Mouse (Mus musculus): ENCODE data around the gene Ifitm5. TPM values are rescaled to one million over a fixed set of nuclear protein-coding genes. Genes with fewer than 3 reads are reported as not detected.
"Not testable (repeated sequence)": the region's sequence is repeated elsewhere in the genome, so short reads cannot be mapped to it uniquely, and the experiment has no call there.

Ifitm5 gene
- polyA plus RNA-seq, 1 experiment from 2014 or later, result 0.22 TPM

DNA sequence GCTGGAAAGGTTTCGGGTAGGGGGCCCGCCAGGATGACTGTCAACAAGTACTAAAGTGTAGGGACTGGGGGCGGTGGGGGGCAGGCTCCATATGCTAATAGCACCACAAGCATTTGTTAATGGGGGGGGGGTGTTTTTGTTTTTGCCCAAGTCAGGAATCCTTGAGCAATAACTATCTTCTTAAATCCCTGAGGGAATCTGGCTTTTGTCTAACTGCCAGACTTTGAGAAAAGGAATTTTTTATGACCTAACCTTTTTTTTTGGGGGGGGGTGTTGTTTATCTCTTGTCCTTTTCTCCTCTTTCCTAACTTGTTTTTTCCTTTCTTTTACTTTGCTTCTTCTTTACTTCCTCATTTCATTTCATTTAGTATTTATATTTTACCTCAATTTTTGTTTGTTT is 25.4 kb upstream of the Ifitm5 start:
- Histone ChIP-seq H3K27ac (no peak overlapping the region), H3K36me3 (no peaks in the 10 kb centered on the region), H3K4me3 (replicated peaks) (no peak overlapping the region), H3K9ac (replicated peaks) (no peak overlapping the region), H3K27me3 (0 out of 2 replicates have a peak, but pooled peaks cover 4% of the 10 kb centered on the region), H3K4me2 (replicated peaks) (no peak overlapping the region), H3K9me3 (no peaks in the 10 kb centered on the region), H3K4me1 (replicated peaks) (0 out of 2 replicates have a peak, but pooled peaks cover 4% of the 10 kb centered on the region)
- WGBS, result 24% methylated on average over 3 of the region's 3 CpGs
- no peak for ATAC-seq

GRCm38 (mm10) chr7:140974940-140975339 is 24.8 kb upstream of the Ifitm5 start:
- H3K4me1 ChIP-seq (replicated peaks), result 0 out of 2 replicates have a peak, but pooled peaks cover 4% of the 10 kb centered on the region
- no peak for ATAC-seq
- no peak overlapping the region for H3K4me3 ChIP-seq (replicated peaks)
- WGBS, result 4% methylated on average over 9 of the region's 9 CpGs
- H3K27me3 ChIP-seq, result 0 out of 2 replicates have a peak, but pooled peaks cover 4% of the 10 kb centered on the region
- H3K4me2 ChIP-seq (replicated peaks), result no peak overlapping the region
- H3K27ac ChIP-seq, result no peak overlapping the region
- no peaks in the 10 kb centered on the region for H3K9me3 ChIP-seq
- H3K36me3 ChIP-seq, result no peaks in the 10 kb centered on the region
- no peak overlapping the region for H3K9ac ChIP-seq (replicated peaks)

DNA sequence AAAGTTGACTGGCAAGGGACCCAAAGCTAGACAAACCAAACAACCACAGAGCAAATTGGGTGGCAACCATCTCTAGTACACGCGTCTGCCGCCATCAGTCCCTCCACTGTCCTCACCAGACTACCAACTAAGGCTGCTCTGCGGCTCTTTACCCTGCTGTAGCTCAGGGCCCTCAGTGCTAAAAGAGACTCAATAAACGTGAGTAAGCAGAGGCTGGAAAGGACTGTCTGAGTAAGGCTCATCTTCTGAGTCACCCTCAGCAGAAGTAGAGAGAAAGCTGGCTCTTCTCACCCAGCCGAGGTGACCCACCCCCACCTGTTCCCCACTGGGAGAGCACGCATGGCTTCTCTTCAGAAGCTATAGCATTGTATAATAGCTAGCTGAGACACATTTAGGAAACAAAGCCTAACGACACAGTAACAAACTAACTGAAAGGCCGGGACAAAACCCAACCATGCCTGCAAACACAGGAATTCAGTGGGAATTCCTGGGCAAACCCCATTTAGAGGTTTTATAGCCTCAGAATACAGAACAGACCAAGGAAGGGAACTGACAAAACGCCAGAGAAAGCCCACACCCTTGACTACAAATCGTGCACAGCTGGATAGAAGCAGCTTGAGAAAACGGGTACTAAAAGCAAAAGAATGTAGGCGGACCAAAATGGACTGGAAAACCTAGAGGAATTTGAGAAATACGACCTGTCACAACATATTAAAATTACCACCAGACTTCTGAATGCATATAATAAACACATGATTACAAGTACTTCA is 23.5 kb upstream of the Ifitm5 start:
- H3K9ac ChIP-seq (replicated peaks), result no peak overlapping the region
- no peak overlapping the region for H3K4me2 ChIP-seq (replicated peaks)
- no peaks in the 10 kb centered on the region for H3K9me3 ChIP-seq
- 0 out of 2 replicates have a peak, but pooled peaks cover 4% of the 10 kb centered on the region for H3K27me3 ChIP-seq
- H3K36me3 ChIP-seq, result no peaks in the 10 kb centered on the region
- H3K4me1 ChIP-seq (replicated peaks), result 0 out of 2 replicates have a peak, but pooled peaks cover 4% of the 10 kb centered on the region
- 26% methylated on average over 14 of the region's 14 CpGs for WGBS
- no peak overlapping the region for H3K27ac ChIP-seq
- ATAC-seq, result no peak
- no peak overlapping the region for H3K4me3 ChIP-seq (replicated peaks)

DNA sequence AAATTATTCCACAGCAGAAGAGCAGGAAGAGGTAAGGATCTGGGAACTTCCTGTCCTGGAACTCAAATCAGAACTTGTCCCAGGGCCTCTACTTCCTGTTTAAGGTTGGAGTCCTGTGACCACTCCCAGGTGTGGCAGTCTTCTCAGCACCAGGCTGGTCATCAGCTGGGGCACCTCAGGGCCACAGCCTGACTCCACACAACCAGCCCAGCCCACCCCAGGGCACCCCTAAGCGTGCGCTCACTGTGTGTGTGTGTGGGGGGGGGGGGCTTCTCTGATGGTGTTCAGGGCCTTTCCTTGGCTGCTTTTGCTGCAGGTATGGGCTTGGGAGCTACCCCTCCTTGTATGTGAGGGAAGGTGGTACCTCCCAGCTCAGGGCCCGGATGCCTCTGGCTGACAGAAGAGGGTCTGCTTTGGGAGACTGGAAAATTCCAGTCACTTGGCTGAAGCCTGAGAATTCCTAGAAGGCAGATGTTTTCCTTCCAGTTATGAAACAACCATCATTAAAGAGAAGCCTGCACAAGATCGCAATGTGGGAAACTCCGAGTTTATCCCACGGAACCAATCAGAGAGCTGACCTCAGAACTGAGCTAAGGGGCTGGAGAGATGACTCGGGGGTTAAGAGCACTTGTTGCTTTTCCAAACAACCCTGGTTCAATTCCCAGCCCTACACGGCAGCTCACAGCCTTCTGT is 21.5 kb upstream of the Ifitm5 start:
- no peaks in the 10 kb centered on the region for H3K9me3 ChIP-seq
- no peak overlapping the region for H3K27ac ChIP-seq
- H3K4me3 ChIP-seq (replicated peaks), result no peak overlapping the region
- no peak overlapping the region for H3K4me2 ChIP-seq (replicated peaks)
- 0 out of 2 replicates have a peak, but pooled peaks cover 4% of the 10 kb centered on the region for H3K27me3 ChIP-seq
- 0 out of 2 replicates have a peak, but pooled peaks cover 7% of the 10 kb centered on the region for H3K4me1 ChIP-seq (replicated peaks)
- H3K9ac ChIP-seq (replicated peaks), result no peak overlapping the region
- no peaks in the 10 kb centered on the region for H3K36me3 ChIP-seq
- 87% methylated on average over 8 of the region's 8 CpGs for whole genome bisulfite sequencing
- no peak for ATAC-seq

DNA sequence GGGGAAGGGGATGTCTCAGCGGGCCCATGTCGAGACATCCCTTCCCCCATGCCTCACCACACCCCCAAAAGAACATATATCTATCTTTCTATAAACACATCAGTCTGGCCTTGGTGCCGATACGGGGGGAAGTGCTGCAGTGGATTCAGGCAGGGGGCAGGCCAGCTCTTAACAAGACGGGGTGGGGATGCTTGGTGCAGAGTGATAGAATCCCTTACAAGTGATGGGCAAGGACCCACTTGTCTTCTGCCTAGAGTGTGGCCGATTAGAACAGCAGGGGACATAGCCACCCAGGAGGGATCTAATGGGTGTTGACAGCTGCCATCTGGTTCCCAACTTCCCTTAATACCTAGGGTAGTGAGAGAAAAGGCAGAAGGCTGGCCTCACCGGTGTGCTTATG is 20.8 kb upstream of the Ifitm5 start:
- Histone ChIP-seq H3K36me3 (no peaks in the 10 kb centered on the region), H3K9me3 (no peaks in the 10 kb centered on the region), H3K27me3 (0 out of 2 replicates have a peak, but pooled peaks cover 4% of the 10 kb centered on the region), H3K4me2 (replicated peaks) (no peak overlapping the region), H3K9ac (replicated peaks) (no peak overlapping the region), H3K4me1 (replicated peaks) (0 out of 2 replicates have a peak, but pooled peaks cover 7% of the 10 kb centered on the region), H3K4me3 (replicated peaks) (no peak overlapping the region), H3K27ac (no peak overlapping the region)
- ATAC-seq, result no peak
- WGBS, result 48% methylated on average over 7 of the region's 7 CpGs

- H3K9me3 ChIP-seq; H3K9ac ChIP-seq (replicated peaks); H3K36me3 ChIP-seq; H3K27ac ChIP-seq; H3K4me3 ChIP-seq (replicated peaks); H3K27me3 ChIP-seq; H3K4me2 ChIP-seq (replicated peaks); ATAC-seq; H3K4me1 ChIP-seq (replicated peaks): not testable (repeated sequence)
- WGBS, result 19% methylated on average over 3 of the region's 3 CpGs
These were observed 18.6 kb upstream of the Ifitm5 start for GRCm38 (mm10) chr7:140968710-140969109.

DNA sequence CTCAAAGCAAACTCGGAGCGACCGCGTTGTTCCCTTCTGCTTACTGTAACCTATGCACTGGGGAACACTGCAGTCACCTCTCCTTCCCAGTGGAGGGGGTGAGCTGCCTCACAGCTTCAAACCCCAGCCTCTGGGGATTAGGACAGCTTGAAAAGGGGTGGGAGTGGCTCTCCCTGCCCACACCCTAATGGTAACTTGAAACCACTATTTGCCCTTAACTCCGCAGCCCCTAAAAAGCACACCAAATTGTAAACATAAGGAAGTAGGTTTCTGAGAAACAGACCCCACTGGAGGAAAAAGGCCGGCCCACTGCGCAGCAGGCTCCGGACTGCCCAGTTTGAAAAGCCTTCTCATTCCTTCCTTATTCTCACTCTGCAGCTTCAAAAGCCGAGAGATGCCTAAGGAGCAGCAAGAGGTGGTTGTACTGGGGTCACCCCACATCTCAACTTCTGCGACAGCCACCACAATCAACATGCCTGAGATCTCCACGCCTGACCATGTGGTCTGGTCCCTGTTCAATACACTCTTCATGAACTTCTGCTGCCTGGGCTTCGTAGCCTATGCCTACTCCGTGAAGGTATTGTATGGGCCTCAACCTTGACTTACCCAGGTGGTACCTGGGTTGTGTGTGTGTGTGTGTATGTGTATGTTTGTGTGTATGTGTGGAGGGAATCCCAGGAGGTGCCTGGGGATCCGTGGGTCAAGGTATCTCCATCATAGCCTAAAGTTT is 17.9 kb upstream of the Ifitm5 start:
- Histone ChIP-seq H3K4me1 (replicated peaks) (0 out of 2 replicates have a peak, but pooled peaks cover 3% of the 10 kb centered on the region), H3K9me3 (no peaks in the 10 kb centered on the region), H3K27me3 (no peaks in the 10 kb centered on the region), H3K27ac (no peak overlapping the region), H3K36me3 (no peaks in the 10 kb centered on the region), H3K9ac (replicated peaks) (no peak overlapping the region), H3K4me3 (replicated peaks) (no peak overlapping the region), H3K4me2 (replicated peaks) (no peak overlapping the region)
- no peak for ATAC-seq
- WGBS, result 6% methylated on average over 14 of the region's 14 CpGs

GRCm38 (mm10) chr7:140966921-140967320 is 16.8 kb upstream of the Ifitm5 start, which contains the start of gene Ifitm1:
Gene Ifitm1, plus strand, starts transcription at chr7:140967221.
- H3K36me3 ChIP-seq, result no peaks in the 10 kb centered on the region
- 85% methylated on average over 4 of the region's 4 CpGs for WGBS

DNA sequence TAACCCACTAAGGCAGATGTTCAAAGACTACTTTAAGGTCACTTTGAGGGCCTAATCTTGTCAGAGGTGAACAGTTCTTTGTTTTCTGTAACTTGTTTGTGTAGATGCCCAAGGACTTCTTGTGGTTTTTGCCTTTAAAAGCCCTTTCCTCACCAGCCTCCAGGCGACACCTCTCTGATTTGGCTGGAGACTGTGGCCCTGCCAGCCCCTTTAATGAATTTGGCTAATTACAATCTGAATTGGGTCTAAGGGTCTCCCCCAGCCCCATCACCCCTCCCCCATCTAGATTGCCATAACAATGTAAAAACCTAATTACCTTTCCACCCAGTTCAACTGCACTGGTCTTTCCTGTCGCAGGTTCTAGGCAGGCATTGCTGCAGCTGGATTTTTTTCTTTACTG is 12.6 kb upstream of the Ifitm5 start:
- H3K9ac ChIP-seq (replicated peaks), result no peak overlapping the region
- peaks cover 6% of the 10 kb centered on the region; the same call in 1 of the 2 replicates for H3K27me3 ChIP-seq
- no peaks in the 10 kb centered on the region for H3K36me3 ChIP-seq
- no peak for ATAC-seq
- H3K9me3 ChIP-seq, result no peaks in the 10 kb centered on the region
- no peak overlapping the region for H3K4me2 ChIP-seq (replicated peaks)
- H3K4me1 ChIP-seq (replicated peaks), result peaks cover 7% of the 10 kb centered on the region; the same call in 1 of the 2 replicates
- no peak overlapping the region for H3K27ac ChIP-seq
- 59% methylated on average over 2 of the region's 2 CpGs for WGBS
- H3K4me3 ChIP-seq (replicated peaks), result no peak overlapping the region

More at GRCm38 (mm10) chr7:140966921-140967320, 16.8 kb upstream of the Ifitm5 start, which contains the start of gene Ifitm1:
- H3K4me3 ChIP-seq (replicated peaks), result no peak within 1 kb of the TSS
- no peaks in the 10 kb centered on the region for H3K9me3 ChIP-seq
- ATAC-seq, result no peak
- no peaks in the 10 kb centered on the region for H3K27me3 ChIP-seq
- no peak within 1 kb of the TSS for H3K27ac ChIP-seq
- H3K4me1 ChIP-seq (replicated peaks), result 0 out of 2 replicates have a peak, but pooled peaks cover 3% of the 10 kb centered on the region
- H3K9ac ChIP-seq (replicated peaks), result no peak within 1 kb of the TSS
- H3K4me2 ChIP-seq (replicated peaks), result no peak within 1 kb of the TSS

GRCm38 (mm10) chr7:140961416-140961815 is 11.3 kb upstream of the Ifitm5 start:
- H3K9me3 ChIP-seq, result no peaks in the 10 kb centered on the region
- no peak overlapping the region for H3K4me2 ChIP-seq (replicated peaks)
- no peaks in the 10 kb centered on the region for H3K36me3 ChIP-seq
- H3K27ac ChIP-seq, result no peak overlapping the region
- H3K9ac ChIP-seq (replicated peaks), result no peak overlapping the region
- peaks cover 6% of the 10 kb centered on the region; the same call in 1 of the 2 replicates for H3K4me1 ChIP-seq (replicated peaks)
- no peak for ATAC-seq
- H3K27me3 ChIP-seq, result peaks cover 6% of the 10 kb centered on the region; the same call in 1 of the 2 replicates
- no peak overlapping the region for H3K4me3 ChIP-seq (replicated peaks)
- 50% methylated on average over 2 of the region's 2 CpGs for WGBS

- peaks cover 12% of the 10 kb centered on the region; the same call in 1 of the 2 replicates for H3K27me3 ChIP-seq
- H3K9ac ChIP-seq (replicated peaks), result no peak overlapping the region
- peaks cover 10% of the 10 kb centered on the region for H3K4me1 ChIP-seq (replicated peaks)
- 55% methylated on average over 5 of the region's 5 CpGs for WGBS
- H3K9me3 ChIP-seq, result no peaks in the 10 kb centered on the region
- no peak overlapping the region for H3K4me3 ChIP-seq (replicated peaks)
- no peak for ATAC-seq
- no peaks in the 10 kb centered on the region for H3K36me3 ChIP-seq
- H3K4me2 ChIP-seq (replicated peaks), result no peak overlapping the region
- H3K27ac ChIP-seq, result no peak overlapping the region
These were observed 9.9 kb upstream of the Ifitm5 start for GRCm38 (mm10) chr7:140960026-140960425.

All from midbrain, embryonic 13.5 days (tissue).